Mouse (Mus musculus): ENCODE measurements around the gene Gm29133.

GRCm38 (mm10) chr3:75763351-75763750 is 15.4 kb downstream of the Gm29133 start:
- TF ChIP-seq POLR2A (IDR thresholded peaks at IDR 0.05; ENCODE audit: borderline replicate concordance, extremely low read depth, insufficient read depth, insufficient read length, poor library complexity, severe bottlenecking): no peak
- no peak for TF ChIP-seq CTCF (IDR thresholded peaks at IDR 0.05; ENCODE audit: borderline replicate concordance, extremely low read depth, insufficient read depth, insufficient read length)

Data from brain, embryonic 14.5 days (tissue).